Mouse (Mus musculus): ENCODE results near the gene Gngt2. TPM values are rescaled to one million over a fixed set of nuclear protein-coding genes. Genes with fewer than 3 reads are reported as not detected.
"Not testable (repeated sequence)": the region's sequence is repeated elsewhere in the genome, so short reads cannot be mapped to it uniquely, and the experiment has no call there.

Gene Gngt2
- polyA plus RNA-seq, 1 experiment from 2014 or later: 29.4 TPM

GRCm38 (mm10) chr11:95869442-95869841 lies 32.4 kb downstream of the Gngt2 start:
- Histone ChIP-seq H3K4me1 (replicated peaks) (no peaks in the 10 kb centered on the region), H3K36me3 (no peaks in the 10 kb centered on the region), H3K4me2 (no peak overlapping the region), H3K9ac (no peak overlapping the region), H3K27ac (no peak overlapping the region), H3K4me3 (no peak overlapping the region), H3K9me3 (replicated peaks) (no peaks in the 10 kb centered on the region), H3K27me3 (no peaks in the 10 kb centered on the region)
- WGBS: 67% methylated on average over 4 of the region's 4 CpGs
- no peak for ATAC-seq (replicated peaks; ENCODE audit: insufficient number of reproducible peaks, insufficient read depth, low FRiP score, low read depth)

- H3K4me1 ChIP-seq (replicated peaks): no peaks in the 10 kb centered on the region
- no peak overlapping the region for H3K4me3 ChIP-seq
- H3K4me2 ChIP-seq: no peak overlapping the region
- H3K36me3 ChIP-seq: no peaks in the 10 kb centered on the region
- ATAC-seq (replicated peaks; ENCODE audit: insufficient number of reproducible peaks, insufficient read depth, low FRiP score, low read depth): no peak
- no peak overlapping the region for H3K9ac ChIP-seq
- 60% methylated on average over 6 of the region's 6 CpGs for WGBS
- no peaks in the 10 kb centered on the region for H3K27me3 ChIP-seq
- no peaks in the 10 kb centered on the region for H3K9me3 ChIP-seq (replicated peaks)
- H3K27ac ChIP-seq: no peak overlapping the region
Measured at GRCm38 (mm10) chr11:95869918-95870470, 33.0 kb downstream of the Gngt2 start.

- Histone ChIP-seq H3K4me1 (replicated peaks) (no peaks in the 10 kb centered on the region), H3K27me3 (0 out of 2 replicates have a peak, but pooled peaks cover 1% of the 10 kb centered on the region), H3K4me3 (no peak overlapping the region), H3K9me3 (replicated peaks) (no peaks in the 10 kb centered on the region), H3K36me3 (no peaks in the 10 kb centered on the region), H3K9ac (no peak overlapping the region), H3K4me2 (no peak overlapping the region), H3K27ac (no peak overlapping the region)
- no peak for ATAC-seq (replicated peaks; ENCODE audit: insufficient number of reproducible peaks, insufficient read depth, low FRiP score, low read depth)
- 32% methylated on average over 9 of the region's 9 CpGs for WGBS
Measured at GRCm38 (mm10) chr11:95875804-95876203, 38.8 kb downstream of the Gngt2 start.

GRCm38 (mm10) chr11:95876296-95876695 lies 39.3 kb downstream of the Gngt2 start:
- H3K4me1 ChIP-seq (replicated peaks): no peaks in the 10 kb centered on the region
- no peak overlapping the region for H3K27ac ChIP-seq
- H3K4me3 ChIP-seq: no peak overlapping the region
- H3K4me2 ChIP-seq: no peak overlapping the region
- 22% methylated on average over 7 of the region's 7 CpGs for WGBS
- no peaks in the 10 kb centered on the region for H3K36me3 ChIP-seq
- H3K9me3 ChIP-seq (replicated peaks): no peaks in the 10 kb centered on the region
- peaks cover 6% of the 10 kb centered on the region; the same call in 1 of the 2 replicates for H3K27me3 ChIP-seq
- H3K9ac ChIP-seq: no peak overlapping the region
- ATAC-seq (replicated peaks; ENCODE audit: insufficient number of reproducible peaks, insufficient read depth, low FRiP score, low read depth): no peak

GRCm38 (mm10) chr11:95879861-95880260 lies 42.8 kb downstream of the Gngt2 start:
- H3K27me3 ChIP-seq; ATAC-seq (replicated peaks; ENCODE audit: insufficient number of reproducible peaks, insufficient read depth, low FRiP score, low read depth); H3K9ac ChIP-seq; H3K4me3 ChIP-seq; H3K4me2 ChIP-seq; H3K9me3 ChIP-seq (replicated peaks); H3K4me1 ChIP-seq (replicated peaks); H3K36me3 ChIP-seq; H3K27ac ChIP-seq: not testable (repeated sequence)
- 80% methylated on average over 2 of the region's 2 CpGs for WGBS

GRCm38 (mm10) chr11:95890462-95891051 lies 53.5 kb downstream of the Gngt2 start:
- Histone ChIP-seq H3K4me2 (no peak overlapping the region), H3K4me3 (no peak overlapping the region), H3K9ac (no peak overlapping the region), H3K9me3 (replicated peaks) (no peaks in the 10 kb centered on the region), H3K4me1 (replicated peaks) (no peaks in the 10 kb centered on the region), H3K27ac (no peak overlapping the region), H3K36me3 (no peaks in the 10 kb centered on the region), H3K27me3 (no peaks in the 10 kb centered on the region)
- ATAC-seq (replicated peaks; ENCODE audit: insufficient number of reproducible peaks, insufficient read depth, low FRiP score, low read depth): no peak
- 66% methylated on average over 2 of the region's 2 CpGs for WGBS

Other genes with a start within 250 kb of the Gngt2 start
- 3.0 and 6.8 TPM in 2 replicates for gene Ngfr, start 249.5 kb upstream of the Gngt2 start, polyA plus RNA-seq (2015; fragmentation: Nextera tagmentation; extraction: Ambion mirVana)
- gene Phb, start 170.3 kb upstream of the Gngt2 start, polyA plus RNA-seq (2015; fragmentation: Nextera tagmentation; extraction: Ambion mirVana): 237 and 293 TPM in 2 replicates
- gene Zfp652, start 124.5 kb upstream of the Gngt2 start, polyA plus RNA-seq (2015; fragmentation: Nextera tagmentation; extraction: Ambion mirVana): 12.9 and 14.3 TPM in 2 replicates
- 0.71 TPM in 2 replicates for gene B130006D01Rik, start 113.6 kb upstream of the Gngt2 start, polyA plus RNA-seq (2015; fragmentation: Nextera tagmentation; extraction: Ambion mirVana)
- 4.5 and 5.3 TPM in 2 replicates for gene Phospho1, start 12.7 kb upstream of the Gngt2 start, polyA plus RNA-seq (2015; fragmentation: Nextera tagmentation; extraction: Ambion mirVana)
- gene Abi3, start 5.3 kb downstream of the Gngt2 start, polyA plus RNA-seq (2015; fragmentation: Nextera tagmentation; extraction: Ambion mirVana): 13.0 and 22.0 TPM in 2 replicates
- 0.23 and 1.4 TPM in 2 replicates for gene B4galnt2, start 77.7 kb downstream of the Gngt2 start, polyA plus RNA-seq (2015; fragmentation: Nextera tagmentation; extraction: Ambion mirVana)
- 20.6 and 25.7 TPM in 2 replicates for gene Igf2bp1, start 168.7 kb downstream of the Gngt2 start, polyA plus RNA-seq (2015; fragmentation: Nextera tagmentation; extraction: Ambion mirVana)
- not detected in 2 replicates for gene Gip, start 187.3 kb downstream of the Gngt2 start, polyA plus RNA-seq (2015; fragmentation: Nextera tagmentation; extraction: Ambion mirVana)
- 65.5 and 74.2 TPM in 2 replicates for gene Snf8, start 197.7 kb downstream of the Gngt2 start, polyA plus RNA-seq (2015; fragmentation: Nextera tagmentation; extraction: Ambion mirVana)
- gene Ube2z, start 228.2 kb downstream of the Gngt2 start, polyA plus RNA-seq (2015; fragmentation: Nextera tagmentation; extraction: Ambion mirVana): 25.6 and 35.2 TPM in 2 replicates
- 1,708 and 1,946 TPM in 2 replicates for gene Atp5g1, start 238.5 kb downstream of the Gngt2 start, polyA plus RNA-seq (2015; fragmentation: Nextera tagmentation; extraction: Ambion mirVana)

Measured in heart, embryonic 15.5 days (tissue).